Mouse (Mus musculus) layer of hippocampus, adult 9-10 months (tissue): ENCODE measurements around the gene Cwh43.
A peak's percentile ranks its signal among the peaks of the same experiment; 100 is the strongest.
"Not testable (repeated sequence)": the region's sequence is repeated elsewhere in the genome, so short reads cannot be mapped to it uniquely, and the experiment has no call there.

ENCODE experiments used
- DNase-seq: peaks from one replicate; pipeline ENCODE4 v3.0.0; 2022; ENCODE audit warnings: low spot score

The Cwh43 gene

DNA sequence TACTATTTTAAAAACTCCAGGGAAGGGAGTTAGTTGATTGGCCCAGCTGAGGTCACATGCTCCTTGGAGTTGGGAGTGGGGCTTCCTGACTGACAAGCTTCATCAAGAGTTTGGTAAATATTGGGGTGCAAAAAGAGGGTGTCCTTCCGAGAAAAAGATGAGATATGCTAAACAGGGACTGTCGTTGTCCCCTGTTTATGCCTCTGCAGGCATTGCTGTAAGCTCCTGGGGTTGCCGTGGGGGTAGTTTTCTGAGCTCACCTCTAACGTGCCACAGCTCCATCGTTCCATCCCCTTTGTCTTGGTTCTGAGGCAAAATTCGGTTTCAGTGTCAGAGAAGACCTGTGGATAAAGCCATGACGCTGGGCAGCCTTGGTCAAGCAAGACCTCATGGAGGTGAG, 74.8 kb downstream of the Cwh43 start, which contains the start of gene Dcun1d4:
Gene Dcun1d4, plus strand, starts transcription at position 301 of the 400 bp plus-strand sequence.
- DNase-seq: no peak

DNA sequence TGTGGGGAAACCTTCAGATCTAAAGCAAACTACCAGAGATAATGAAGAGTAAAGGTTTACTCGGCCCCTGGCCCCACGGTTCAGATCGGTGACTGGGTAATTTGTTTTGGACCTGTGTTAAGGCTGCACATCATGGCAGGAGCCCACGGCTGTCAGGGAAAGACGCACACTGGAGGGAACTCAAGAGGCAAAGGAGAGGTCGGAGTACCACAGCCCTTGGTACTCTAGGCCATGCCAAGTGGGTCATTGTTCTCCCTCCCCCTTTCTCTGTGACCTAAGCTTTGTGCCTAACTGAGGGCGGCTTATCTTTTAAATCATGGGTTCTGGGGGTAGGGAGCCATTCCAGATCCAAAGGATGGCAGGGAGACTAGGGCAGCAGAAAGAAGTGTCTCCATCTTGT, 75.5 kb downstream of the Cwh43 start:
- no peak for DNase-seq

GRCm38 (mm10) chr5:73482381-73482780, 76.5 kb downstream of the Cwh43 start:
- DNase-seq: not testable (repeated sequence)

DNA sequence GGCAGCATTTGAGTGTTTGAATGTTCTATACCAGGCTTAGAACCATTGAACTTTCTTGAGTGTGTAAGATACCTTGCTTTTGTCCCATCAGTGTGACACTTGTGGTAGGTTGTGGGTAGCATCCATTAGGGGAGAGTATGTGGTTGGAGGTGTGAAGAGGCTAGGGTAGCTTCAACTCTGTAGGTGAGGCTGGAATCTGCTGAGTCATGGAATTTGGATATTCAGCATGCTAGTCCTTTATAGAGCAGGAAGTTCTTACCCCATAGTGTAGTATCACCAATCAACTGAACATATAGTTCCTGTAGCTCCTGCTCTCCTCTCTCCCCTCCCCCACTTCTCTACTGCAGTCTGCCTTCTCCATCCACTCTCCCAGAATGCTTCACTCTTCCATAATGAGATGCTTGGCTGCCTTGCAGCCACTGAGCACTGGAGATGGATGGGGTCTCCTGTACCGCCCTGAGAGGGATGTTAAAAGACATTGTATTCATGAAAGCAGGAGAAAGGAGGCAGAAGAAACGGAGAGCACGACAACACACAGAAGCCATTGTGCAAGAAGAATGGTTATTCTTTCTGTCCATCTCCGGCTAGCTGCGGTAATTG, 78.2 kb downstream of the Cwh43 start:
- no peak for DNase-seq

- DNase-seq: no peak
These were observed 80.6 kb downstream of the Cwh43 start for GRCm38 (mm10) chr5:73486451-73486850.

GRCm38 (mm10) chr5:73489915-73490314, 84.0 kb downstream of the Cwh43 start:
- no peak for DNase-seq

DNA sequence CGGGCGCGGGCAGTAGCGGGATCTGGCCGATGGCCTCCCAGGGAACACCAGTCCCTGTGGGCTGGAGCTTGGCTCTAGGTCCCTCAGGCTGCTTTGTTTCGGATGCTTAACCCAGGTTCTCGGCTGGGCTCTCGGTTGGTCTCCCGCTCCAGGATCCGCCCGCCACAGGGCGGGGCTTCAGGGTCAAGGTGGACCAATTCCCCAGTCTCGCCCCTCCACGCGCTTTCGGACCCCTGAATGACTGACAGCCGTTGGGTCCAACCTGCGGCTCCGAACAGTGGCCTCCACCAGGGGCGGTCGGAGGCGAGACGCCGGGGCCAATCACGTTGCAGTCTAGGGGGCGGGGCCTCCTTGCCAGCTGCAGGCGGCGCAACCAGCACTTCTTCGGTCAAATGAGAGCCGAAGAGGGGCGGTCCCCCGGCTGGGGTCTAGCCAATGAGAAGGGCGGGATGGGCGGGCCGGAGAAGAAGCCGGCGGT, 84.8 kb downstream of the Cwh43 start:
- DNase-seq: peak; percentile 95

DNA sequence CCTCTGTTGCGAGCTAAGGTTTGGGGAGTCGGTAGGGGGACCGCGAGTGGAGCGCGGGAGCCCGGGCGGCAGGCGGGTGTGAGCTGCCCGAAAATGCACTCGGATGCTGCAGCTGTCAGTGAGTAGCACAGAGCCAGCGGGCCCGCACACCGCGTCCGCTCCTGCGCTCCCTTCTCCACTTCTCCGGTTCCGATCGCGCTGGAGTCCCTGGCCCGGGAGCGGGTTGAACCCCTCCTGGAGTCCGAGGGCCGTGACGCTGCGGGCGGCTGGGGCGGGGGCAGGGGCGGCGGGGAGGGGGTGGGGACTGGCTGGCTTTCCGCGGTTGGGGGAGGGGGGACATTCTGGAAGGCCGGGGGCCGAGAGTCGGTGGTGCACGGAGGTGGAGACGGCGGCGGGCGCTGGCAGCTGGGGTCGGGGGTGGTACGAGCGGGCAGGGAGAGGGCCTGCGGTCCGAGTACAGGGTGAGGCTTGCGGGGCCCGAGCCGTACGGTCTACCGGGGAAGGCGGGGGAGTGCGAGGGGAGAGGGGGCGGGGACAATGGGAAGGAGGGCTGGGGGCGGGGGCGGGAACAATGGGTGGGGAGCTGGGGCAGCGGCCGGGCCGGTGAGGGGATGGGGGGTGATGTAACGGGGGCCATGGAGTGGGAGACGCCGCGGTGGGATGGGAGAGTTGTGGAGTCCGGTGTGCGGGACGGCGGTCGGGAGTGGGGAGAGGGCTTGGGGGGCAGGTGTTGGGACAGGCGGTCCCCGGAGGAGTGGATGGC, 85.4 kb downstream of the Cwh43 start:
- DNase-seq: no peak

GRCm38 (mm10) chr5:73491837-73492720, 86.2 kb downstream of the Cwh43 start:
- peak; percentile 84 for DNase-seq

GRCm38 (mm10) chr5:73497401-73497800, 91.5 kb downstream of the Cwh43 start:
- no peak for DNase-seq

- DNase-seq: no peak
These were observed 92.7 kb downstream of the Cwh43 start for GRCm38 (mm10) chr5:73498559-73498958.

DNA sequence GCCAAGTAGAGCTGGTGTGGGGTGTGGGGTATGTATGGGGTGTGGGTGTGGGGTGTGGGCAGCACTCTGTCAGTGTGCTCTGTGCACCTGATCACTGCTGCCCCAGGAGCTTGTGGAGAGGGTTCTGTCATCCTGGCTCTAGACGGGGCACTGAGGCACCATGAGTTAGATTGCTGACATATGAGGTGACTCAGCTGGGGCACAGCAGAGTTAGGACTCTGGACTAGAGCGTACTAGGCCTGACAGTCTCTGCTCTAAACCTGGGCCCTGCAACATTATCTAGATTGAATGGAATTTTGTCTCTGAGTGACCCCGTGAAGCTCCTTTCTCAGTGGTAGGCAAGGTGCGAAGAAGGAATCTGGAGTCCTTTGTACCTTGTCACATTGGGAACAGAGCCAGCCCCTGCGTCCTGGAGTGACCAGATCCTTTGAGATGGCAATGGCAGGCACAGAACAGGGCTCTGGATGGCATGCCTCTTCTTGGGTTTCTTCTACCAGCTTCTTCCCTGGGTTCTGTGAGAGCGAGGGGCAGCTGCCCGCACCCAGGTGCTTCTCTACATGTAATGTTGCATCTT, 95.1 kb downstream of the Cwh43 start:
- DNase-seq: no peak

GRCm38 (mm10) chr5:73502422-73502821, 96.5 kb downstream of the Cwh43 start:
- DNase-seq: no peak
